Mouse (Mus musculus) megakaryocyte, embryonic 14.5 days (primary cell): ENCODE results near the gene 2010111I01Rik.

Experiments used
- FLI1 ChIP-seq: IDR thresholded peaks from 2 replicates; pipeline ENCODE4 v1.6.1; 2012; ENCODE audit warnings: low read length, inconsistent platforms, mixed read lengths
- GATA1 ChIP-seq: IDR thresholded peaks from 3 replicates; pipeline ENCODE4 v1.6.1; 2012; ENCODE audit warnings: mixed read lengths, low read length, inconsistent platforms, borderline replicate concordance

DNA sequence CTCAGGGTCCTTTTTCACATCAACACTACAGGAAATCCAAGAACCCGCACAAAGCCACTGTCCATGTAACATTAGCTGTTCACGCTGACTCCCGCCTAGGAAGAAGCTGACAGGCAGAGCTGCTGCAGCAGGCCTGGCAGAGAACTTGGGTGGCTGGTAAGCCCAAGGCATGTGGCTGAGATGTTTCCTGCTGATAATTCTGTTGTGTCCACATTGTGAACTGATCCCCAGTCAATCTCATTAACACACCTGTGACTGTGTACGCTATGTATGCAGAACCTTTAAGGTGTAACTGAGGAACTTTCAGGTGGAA, 349.9 kb downstream of the 2010111I01Rik start:
- TF ChIP-seq GATA1 (no peak), FLI1 (no peak)
